Mouse (Mus musculus): Measurements from ENCODE around the gene Tm4sf20. TPM values are rescaled to one million over a fixed set of nuclear protein-coding genes. Genes with fewer than 3 reads are reported as not detected.

Gene Tm4sf20
- total RNA-seq, 2 experiments from 2014 or later, result not detected

- no peak for ATAC-seq (replicated peaks; ENCODE audit: low FRiP score, poor library complexity, severe bottlenecking)
These were observed 15.3 kb upstream of the Tm4sf20 start for GRCm38 (mm10) chr1:82783559-82783958.

DNA sequence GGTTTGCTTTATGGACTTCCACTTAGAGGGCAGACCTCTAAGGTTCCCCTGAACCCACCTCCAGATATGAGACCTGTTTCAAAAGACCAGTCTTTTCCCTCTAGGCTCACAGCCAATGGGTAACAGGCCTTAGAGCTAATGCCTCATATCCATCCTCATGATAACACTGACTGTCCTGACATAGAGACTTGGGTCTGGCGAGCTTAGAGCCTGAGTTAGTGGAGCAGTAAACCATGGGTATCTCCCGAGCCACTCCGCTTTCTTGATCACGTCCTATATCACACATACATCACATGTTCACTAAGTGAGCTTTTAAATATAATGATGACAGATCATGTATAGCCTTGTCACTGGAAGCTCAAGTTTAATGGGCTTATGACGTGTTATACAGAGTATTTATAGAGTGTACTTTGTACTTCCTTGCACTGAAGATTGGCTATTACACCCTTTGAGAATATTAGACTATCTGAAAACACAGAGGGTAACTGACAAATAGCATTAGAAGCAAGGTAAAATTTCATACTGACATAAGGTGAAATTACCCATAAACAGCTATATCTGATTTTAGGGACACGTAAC, 11.2 kb upstream of the Tm4sf20 start:
- no peak for ATAC-seq (replicated peaks; ENCODE audit: low FRiP score, poor library complexity, severe bottlenecking)

GRCm38 (mm10) chr1:82775293-82775692, 7.0 kb upstream of the Tm4sf20 start:
- ATAC-seq (replicated peaks; ENCODE audit: low FRiP score, poor library complexity, severe bottlenecking), result no peak

DNA sequence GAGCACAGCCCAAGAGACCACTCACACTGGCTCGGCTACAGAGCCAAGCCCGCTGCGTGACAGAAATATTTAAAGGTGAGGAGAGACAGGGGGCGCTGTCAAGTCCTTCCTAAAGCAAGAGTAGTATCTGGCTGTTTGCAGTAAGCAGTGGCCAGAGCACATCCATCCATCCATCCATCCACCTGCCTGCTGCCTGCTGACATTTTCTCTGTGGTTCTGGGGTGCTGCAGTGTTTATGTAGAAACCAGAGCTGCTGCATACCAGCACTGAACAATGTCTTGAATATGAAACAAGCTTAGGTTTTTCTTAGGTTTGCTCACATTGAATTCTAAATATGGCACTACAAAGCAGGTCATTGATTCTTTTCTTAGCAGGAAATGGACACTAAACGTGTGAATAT, 4.9 kb upstream of the Tm4sf20 start:
- ATAC-seq (replicated peaks; ENCODE audit: low FRiP score, poor library complexity, severe bottlenecking), result no peak

DNA sequence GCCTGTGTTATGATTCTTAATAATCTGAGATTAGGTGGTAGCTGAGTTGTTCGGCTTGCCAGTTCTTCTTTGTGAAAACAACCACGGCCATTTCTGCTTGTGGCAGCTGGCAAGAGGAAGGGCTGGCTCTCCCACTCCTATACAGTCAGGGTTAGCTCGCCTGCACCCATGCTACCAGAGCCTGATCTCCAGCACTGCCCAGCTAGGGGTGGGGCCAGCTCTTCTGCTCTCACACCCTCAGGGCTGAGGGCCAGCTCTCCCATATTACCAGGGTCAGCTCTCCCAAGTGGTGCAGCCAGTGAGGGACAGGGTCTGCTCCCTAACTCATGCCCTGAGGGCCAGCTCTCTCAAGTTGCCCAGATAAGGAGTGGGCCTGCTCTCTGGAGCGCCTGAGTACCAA, 4.2 kb upstream of the Tm4sf20 start:
- no peak for ATAC-seq (replicated peaks; ENCODE audit: low FRiP score, poor library complexity, severe bottlenecking)

- ATAC-seq (replicated peaks; ENCODE audit: low FRiP score, poor library complexity, severe bottlenecking), result no peak
These were observed 2.8 kb upstream of the Tm4sf20 start, which contains the start of gene Gm47791 for GRCm38 (mm10) chr1:82771022-82771586. Gm47791 (minus strand) TSS chr1:82771243.

- ATAC-seq (replicated peaks; ENCODE audit: low FRiP score, poor library complexity, severe bottlenecking), result no peak
These were observed 1.6 kb downstream of the Tm4sf20 start for GRCm38 (mm10) chr1:82766641-82767040.

GRCm38 (mm10) chr1:82766227-82766626, 2.0 kb downstream of the Tm4sf20 start:
- ATAC-seq (replicated peaks; ENCODE audit: low FRiP score, poor library complexity, severe bottlenecking), result no peak

DNA sequence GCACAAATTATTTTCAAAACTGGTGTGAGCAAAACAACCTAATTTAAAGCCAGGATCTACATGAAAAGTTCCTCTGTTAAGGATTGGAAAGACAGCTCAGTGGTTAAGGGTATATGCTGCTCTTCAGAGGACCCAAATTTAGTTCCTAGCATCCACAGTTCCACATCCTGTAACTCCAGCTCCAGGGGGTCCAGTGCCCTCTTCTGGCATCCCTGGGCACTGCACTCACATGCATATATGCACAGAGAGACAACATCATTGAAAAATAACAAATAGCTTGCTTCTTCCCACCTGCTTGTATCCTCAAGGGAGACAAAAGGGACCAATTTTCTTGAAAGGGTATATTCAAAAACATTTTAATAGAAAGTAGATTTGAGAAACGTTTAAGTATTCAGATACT, 6.0 kb downstream of the Tm4sf20 start:
- ATAC-seq (replicated peaks; ENCODE audit: low FRiP score, poor library complexity, severe bottlenecking), result no peak

GRCm38 (mm10) chr1:82761454-82762169, 6.6 kb downstream of the Tm4sf20 start:
- ATAC-seq (replicated peaks; ENCODE audit: low FRiP score, poor library complexity, severe bottlenecking), result no peak

GRCm38 (mm10) chr1:82759520-82759919, 8.7 kb downstream of the Tm4sf20 start:
- peak; percentile 75 for ATAC-seq (replicated peaks; ENCODE audit: low FRiP score, poor library complexity, severe bottlenecking)

DNA sequence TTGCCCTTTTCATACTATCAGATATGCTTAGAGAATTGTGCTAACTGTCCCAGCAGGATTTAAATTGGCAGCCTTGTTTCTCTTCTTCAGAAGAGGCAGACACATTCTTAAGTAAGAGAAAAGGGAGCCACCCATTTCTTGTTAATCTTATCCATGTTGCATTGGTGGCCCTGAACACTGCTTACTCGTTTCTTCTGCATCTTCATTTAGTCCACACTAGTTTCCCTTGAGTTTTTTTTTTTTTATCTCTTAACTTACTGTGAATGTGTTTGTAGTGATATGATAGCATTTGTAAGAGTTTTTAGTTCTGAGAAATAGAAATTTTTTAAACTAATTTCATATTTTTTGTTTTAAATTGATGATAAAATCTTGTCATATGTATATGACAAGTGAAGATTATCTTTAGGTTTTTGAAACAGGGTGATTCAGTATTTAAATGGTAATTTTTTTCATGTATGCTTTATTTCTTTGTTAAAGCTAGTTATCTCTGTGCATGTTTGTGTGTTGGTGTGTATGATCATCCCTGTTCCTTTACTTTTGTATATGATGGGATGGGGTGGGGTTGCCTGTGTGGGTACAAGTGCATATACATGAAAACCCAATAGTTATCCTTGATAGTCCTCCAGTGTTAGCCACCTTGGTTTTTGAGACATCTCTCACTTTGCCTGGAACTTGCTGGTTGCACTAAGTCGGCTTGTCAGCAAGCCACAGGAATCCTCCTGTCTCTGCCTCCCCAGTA, 20.4 kb downstream of the Tm4sf20 start:
- no peak for ATAC-seq (replicated peaks; ENCODE audit: low FRiP score, poor library complexity, severe bottlenecking)

- ATAC-seq (replicated peaks; ENCODE audit: low FRiP score, poor library complexity, severe bottlenecking), result no peak
These were observed 21.9 kb downstream of the Tm4sf20 start for GRCm38 (mm10) chr1:82746408-82746807.

DNA sequence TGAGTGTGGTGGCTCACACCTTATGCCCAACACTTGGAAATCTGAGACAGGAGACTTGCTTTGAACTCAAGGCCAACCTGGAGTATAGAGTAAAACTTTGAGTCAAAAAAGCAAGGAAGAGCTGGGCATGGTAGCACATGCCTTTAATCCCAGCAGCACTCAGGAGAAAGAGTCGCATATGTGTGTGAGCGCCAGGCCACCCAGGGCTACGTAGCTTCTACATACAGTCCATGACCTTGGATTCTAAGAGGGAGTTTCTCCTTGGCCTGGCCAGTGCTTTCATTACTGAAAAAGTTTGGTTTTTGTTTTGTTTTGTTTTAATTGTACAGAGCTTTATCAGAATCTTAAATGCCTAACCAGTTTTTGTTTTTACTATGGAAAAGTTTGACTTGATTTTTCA, 24.3 kb downstream of the Tm4sf20 start:
- ATAC-seq (replicated peaks; ENCODE audit: low FRiP score, poor library complexity, severe bottlenecking), result no peak

GRCm38 (mm10) chr1:82741539-82741938, 26.7 kb downstream of the Tm4sf20 start:
- no peak for ATAC-seq (replicated peaks; ENCODE audit: low FRiP score, poor library complexity, severe bottlenecking)

DNA sequence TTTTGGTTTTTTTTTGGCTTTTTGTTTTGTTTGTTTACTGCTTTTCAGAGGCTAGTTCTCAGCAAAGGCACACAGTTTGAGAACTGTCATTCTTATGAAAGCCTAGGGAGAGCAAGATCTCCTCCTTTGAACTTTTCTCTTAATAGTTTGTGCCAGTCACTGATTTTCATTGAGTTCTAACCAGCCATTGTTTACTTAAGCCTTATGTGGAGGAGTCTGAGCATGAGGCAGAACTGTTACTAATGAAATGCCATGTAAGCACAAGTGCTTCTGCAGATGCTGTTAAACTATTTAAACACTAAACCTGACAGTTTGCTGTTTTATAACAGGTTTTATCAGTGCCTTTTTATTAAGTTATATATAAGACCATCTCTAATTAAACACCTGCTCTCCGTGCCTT, 30.2 kb downstream of the Tm4sf20 start:
- no peak for ATAC-seq (replicated peaks; ENCODE audit: low FRiP score, poor library complexity, severe bottlenecking)

- no peak for ATAC-seq (replicated peaks; ENCODE audit: low FRiP score, poor library complexity, severe bottlenecking)
These were observed 34.9 kb downstream of the Tm4sf20 start for GRCm38 (mm10) chr1:82733357-82733756.

DNA sequence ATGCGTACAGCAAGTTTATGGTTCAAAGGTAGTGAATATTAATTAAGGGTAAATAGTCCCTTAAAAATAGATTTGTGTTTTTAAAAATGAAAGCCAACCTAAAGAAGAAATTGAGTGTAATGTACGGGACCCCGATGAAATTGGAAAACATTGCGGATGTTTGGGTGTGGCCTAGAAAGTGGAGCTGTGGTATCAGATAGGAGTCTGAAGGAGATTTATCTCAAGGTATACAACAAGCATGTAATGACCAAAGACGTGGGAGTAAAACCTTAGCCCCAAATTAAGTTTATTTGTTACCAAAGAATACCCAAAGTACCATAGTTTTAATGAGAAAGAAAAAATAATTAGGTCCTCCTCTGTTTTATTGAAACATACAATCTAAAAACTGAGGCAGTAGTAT, 41.8 kb downstream of the Tm4sf20 start:
- no peak for ATAC-seq (replicated peaks; ENCODE audit: low FRiP score, poor library complexity, severe bottlenecking)

DNA sequence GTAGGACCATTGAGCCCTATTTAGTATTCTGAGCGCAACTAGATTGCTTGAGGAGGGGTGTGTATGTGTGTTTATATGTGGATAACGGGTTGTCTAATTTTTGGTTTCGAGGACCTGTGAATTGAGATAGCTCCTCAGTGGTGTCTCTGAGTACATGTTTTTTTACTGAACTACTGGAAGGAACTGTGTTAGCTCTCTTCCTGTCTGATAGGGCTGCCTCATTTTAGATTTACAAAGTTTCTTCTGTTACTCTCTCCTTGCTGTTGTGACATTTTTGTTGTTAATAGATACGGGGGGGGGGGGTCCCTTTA, 42.4 kb downstream of the Tm4sf20 start:
- ATAC-seq (replicated peaks; ENCODE audit: low FRiP score, poor library complexity, severe bottlenecking), result peak; percentile 80

DNA sequence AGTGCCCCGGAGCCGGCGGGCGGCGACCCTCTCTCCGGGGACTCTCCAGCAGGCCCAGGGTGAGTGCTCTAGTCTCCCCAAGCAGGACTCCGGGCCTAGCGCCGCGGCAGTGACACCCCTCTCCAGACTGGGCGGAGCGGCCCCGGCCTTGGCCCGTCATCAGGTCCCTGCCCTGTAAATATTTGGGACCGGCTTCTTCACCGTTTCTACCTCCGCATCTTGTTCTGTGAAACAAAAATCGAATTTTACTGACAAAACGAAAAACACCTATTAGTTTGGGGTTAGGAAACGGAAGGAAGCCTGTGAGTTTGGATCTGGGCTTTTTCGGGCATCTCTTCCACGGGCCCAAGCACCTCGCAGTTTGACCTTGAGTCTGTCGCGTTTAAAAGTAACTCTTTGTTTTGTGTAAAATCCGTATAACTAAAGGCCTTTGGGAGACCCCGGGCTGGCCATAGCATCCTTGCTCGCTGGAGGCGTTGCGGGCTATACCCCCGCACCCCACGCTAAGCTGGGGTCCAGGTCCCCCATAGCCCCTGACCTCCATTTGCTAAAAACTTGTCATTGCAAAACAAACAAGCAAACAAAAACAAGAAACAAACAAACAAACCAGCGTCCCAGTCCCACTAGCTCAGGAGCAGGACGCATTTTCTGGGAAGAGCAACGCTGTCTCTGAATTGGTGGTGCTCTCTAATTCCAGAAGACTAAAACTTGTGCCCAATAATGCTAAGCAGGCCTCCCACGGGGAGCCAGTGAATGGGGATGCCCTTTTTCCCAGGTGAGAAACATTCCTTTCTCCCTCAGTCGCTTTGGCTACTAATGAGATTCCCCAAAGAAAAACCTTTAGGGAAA, 43.0 kb downstream of the Tm4sf20 start:
- peak; percentile 84 for ATAC-seq (replicated peaks; ENCODE audit: low FRiP score, poor library complexity, severe bottlenecking)

Measured in erythroblast, adult 5-6 weeks (primary cell).